Mouse (Mus musculus): ENCODE results near the gene Ak9. TPM values are rescaled to one million over a fixed set of nuclear protein-coding genes. Genes with fewer than 3 reads are reported as not detected.

Gene Ak9
- polyA plus RNA-seq, 1 experiment from 2014 or later: 0.51 TPM

DNA sequence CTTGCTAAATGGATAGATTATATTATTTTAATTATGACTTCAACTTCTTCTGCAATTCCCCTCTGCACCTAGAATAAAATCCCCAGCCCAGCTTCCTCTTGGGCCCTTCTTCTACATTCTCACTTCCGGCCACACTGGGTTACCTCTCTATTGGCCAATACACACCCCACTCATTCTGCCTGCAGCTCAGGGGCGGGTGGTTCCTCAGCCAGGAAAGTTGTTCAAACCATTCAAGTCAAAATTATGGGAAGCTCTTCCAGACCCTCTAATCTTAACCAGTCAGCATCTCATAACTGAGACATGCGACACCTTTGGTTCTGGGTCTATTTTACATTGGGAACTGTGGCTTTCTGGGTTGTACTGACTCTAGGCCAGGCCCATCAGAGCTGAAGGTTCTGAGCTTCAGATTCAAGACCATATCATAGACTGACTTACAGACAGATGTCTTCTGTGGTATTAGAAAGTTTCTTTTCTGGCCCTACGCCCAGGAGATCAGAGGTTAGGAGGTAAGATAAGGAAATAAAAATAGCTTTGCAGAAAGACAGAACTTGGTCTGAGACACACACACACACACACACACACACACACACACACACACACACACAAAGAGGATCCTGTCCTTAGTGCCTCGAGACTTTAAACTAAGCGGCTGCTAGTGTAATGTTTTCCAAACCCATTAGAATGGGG lies 170.1 kb downstream of the Ak9 start:
- H3K9me3 ChIP-seq (ENCODE audit: control insufficient read depth, low read length): no peaks in the 10 kb centered on the region
- H3K27me3 ChIP-seq (ENCODE audit: control insufficient read depth, insufficient read depth, low read depth, low read length): no peaks in the 10 kb centered on the region
- ATAC-seq (ENCODE audit: low read depth): no peak
- 52% methylated on average over 6 of the region's 6 CpGs for WGBS
- peak overlapping the region; percentile 57; the same call in 1 of the 2 replicates for H3K27ac ChIP-seq (ENCODE audit: low read length)
- peaks cover 33% of the 10 kb centered on the region for H3K4me1 ChIP-seq (replicated peaks; ENCODE audit: control insufficient read depth, insufficient read depth, low read length)
- H3K4me2 ChIP-seq (ENCODE audit: low read depth, low read length): no peak overlapping the region
- peaks cover 6% of the 10 kb centered on the region; the same call in 1 of the 2 replicates for H3K36me3 ChIP-seq (ENCODE audit: control insufficient read depth, insufficient read depth, low read length)
- H3K9ac ChIP-seq (ENCODE audit: low read length): no peak overlapping the region
- no peak overlapping the region for H3K4me3 ChIP-seq (ENCODE audit: low read length)

DNA sequence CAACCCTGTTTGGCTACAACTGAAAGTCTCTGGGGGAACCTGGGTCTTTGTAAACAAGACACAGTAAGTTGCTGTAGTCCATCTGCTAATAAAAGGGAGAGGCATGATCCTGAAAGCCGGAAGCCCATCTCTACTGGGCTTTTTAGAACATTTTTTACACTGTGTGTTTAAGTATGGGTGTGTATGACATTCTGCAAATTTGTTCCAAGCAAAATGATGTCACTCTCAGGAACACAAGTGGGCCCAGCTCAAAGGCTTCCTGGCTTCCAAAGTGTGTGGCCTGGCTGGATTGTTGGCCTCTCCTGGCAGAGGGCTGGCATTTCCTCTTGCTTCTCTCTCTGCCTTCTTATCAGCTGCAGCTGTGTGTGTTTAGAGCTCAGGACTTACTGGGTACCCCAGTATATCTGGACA lies 171.2 kb downstream of the Ak9 start:
- Histone ChIP-seq H3K4me1 (replicated peaks; ENCODE audit: control insufficient read depth, insufficient read depth, low read length) (peaks cover 33% of the 10 kb centered on the region), H3K4me2 (ENCODE audit: low read depth, low read length) (no peak overlapping the region; the same call in 1 of the 2 replicates), H3K36me3 (ENCODE audit: control insufficient read depth, insufficient read depth, low read length) (peaks cover 10% of the 10 kb centered on the region; the same call in 1 of the 2 replicates), H3K27ac (ENCODE audit: low read length) (peak overlapping the region; percentile 45), H3K9me3 (ENCODE audit: control insufficient read depth, low read length) (no peaks in the 10 kb centered on the region), H3K4me3 (ENCODE audit: low read length) (no peak overlapping the region), H3K9ac (ENCODE audit: low read length) (no peak overlapping the region), H3K27me3 (ENCODE audit: control insufficient read depth, insufficient read depth, low read depth, low read length) (no peaks in the 10 kb centered on the region)
- ATAC-seq (ENCODE audit: low read depth): no peak
- 36% methylated on average over 1 of the region's 1 CpGs for WGBS

DNA sequence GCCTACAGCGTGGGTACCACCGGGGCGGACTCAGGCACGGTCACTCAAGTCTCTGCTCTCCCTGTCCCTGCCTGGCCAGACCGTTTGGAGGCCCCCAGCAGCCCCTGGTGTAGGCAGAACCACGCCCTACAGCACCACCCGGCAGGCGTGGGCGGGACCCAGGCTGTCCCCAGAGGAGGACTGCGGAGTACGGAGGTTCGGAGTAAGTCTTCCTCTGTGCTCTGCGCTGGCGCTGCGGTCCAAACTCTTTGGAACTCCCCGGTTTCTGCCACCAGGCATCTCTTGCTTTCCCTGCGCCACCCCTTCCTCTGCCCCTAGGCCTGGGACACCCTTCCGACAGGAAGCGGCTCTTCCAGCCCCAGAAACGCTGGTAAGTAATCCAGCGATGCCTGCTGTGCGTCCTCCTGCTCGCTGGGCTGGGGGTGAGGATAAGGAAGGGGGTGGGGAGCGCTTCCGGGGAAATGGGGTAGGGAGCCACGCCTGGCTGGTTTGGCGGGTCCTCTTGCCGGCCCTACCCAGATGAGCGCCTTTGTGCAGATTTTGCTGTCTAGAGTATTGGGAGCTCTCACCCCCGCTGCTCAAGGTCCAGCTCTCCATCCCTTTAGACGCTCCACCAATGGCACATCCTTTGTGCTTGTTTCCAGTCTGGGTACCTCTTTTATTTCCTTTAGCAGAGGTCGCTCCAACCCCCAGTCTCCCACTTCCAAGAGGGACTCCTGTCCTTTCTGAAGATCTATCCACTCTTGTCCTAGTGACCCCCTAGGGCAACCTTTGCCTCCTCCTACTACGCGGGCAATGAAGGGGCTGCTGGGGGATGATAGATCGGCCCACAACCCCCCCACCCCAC lies 172.6 kb downstream of the Ak9 start, which contains the start of gene Mical1:
Mical1 (plus strand) TSS at position 144 of the 847 bp plus-strand sequence.
- Histone ChIP-seq H3K27me3 (ENCODE audit: control insufficient read depth, insufficient read depth, low read depth, low read length) (no peaks in the 10 kb centered on the region), H3K27ac (ENCODE audit: low read length) (peak within 1 kb of the TSS; percentile 92), H3K9ac (ENCODE audit: low read length) (peak within 1 kb of the TSS; percentile 76), H3K4me2 (ENCODE audit: low read depth, low read length) (peak within 1 kb of the TSS; percentile 76), H3K9me3 (ENCODE audit: control insufficient read depth, low read length) (no peaks in the 10 kb centered on the region), H3K36me3 (ENCODE audit: control insufficient read depth, insufficient read depth, low read length) (peaks cover 10% of the 10 kb centered on the region; the same call in 1 of the 2 replicates), H3K4me1 (replicated peaks; ENCODE audit: control insufficient read depth, insufficient read depth, low read length) (peaks cover 33% of the 10 kb centered on the region), H3K4me3 (ENCODE audit: low read length) (peak within 1 kb of the TSS; percentile 66)
- 0% methylated on average over 35 of the region's 35 CpGs for WGBS
- ATAC-seq (ENCODE audit: low read depth): peak; percentile 78

DNA sequence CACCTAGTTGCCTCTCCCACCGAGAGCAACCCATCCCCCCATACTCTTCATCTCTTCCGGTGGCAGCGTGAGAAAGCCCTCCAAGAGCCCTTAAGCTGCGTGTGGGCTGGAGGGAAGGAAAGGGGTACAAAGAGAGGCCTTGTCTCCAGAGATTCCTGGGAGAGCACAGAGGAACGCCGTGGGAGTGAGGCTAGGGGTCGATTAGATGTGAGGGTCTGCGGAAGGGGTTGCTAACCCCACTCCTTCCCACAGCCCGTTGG lies 173.2 kb downstream of the Ak9 start:
- WGBS: 0% methylated on average over 9 of the region's 9 CpGs
- H3K4me1 ChIP-seq (replicated peaks; ENCODE audit: control insufficient read depth, insufficient read depth, low read length): peaks cover 33% of the 10 kb centered on the region
- no peaks in the 10 kb centered on the region for H3K27me3 ChIP-seq (ENCODE audit: control insufficient read depth, insufficient read depth, low read depth, low read length)
- peak overlapping the region; percentile 76 for H3K4me2 ChIP-seq (ENCODE audit: low read depth, low read length)
- ATAC-seq (ENCODE audit: low read depth): peak; percentile 21; the same call in 1 of the 2 replicates
- H3K9me3 ChIP-seq (ENCODE audit: control insufficient read depth, low read length): no peaks in the 10 kb centered on the region
- H3K9ac ChIP-seq (ENCODE audit: low read length): peak overlapping the region; percentile 76
- H3K36me3 ChIP-seq (ENCODE audit: control insufficient read depth, insufficient read depth, low read length): peaks cover 10% of the 10 kb centered on the region; the same call in 1 of the 2 replicates
- H3K4me3 ChIP-seq (ENCODE audit: low read length): peak overlapping the region; percentile 66
- peak overlapping the region; percentile 92 for H3K27ac ChIP-seq (ENCODE audit: low read length)

DNA sequence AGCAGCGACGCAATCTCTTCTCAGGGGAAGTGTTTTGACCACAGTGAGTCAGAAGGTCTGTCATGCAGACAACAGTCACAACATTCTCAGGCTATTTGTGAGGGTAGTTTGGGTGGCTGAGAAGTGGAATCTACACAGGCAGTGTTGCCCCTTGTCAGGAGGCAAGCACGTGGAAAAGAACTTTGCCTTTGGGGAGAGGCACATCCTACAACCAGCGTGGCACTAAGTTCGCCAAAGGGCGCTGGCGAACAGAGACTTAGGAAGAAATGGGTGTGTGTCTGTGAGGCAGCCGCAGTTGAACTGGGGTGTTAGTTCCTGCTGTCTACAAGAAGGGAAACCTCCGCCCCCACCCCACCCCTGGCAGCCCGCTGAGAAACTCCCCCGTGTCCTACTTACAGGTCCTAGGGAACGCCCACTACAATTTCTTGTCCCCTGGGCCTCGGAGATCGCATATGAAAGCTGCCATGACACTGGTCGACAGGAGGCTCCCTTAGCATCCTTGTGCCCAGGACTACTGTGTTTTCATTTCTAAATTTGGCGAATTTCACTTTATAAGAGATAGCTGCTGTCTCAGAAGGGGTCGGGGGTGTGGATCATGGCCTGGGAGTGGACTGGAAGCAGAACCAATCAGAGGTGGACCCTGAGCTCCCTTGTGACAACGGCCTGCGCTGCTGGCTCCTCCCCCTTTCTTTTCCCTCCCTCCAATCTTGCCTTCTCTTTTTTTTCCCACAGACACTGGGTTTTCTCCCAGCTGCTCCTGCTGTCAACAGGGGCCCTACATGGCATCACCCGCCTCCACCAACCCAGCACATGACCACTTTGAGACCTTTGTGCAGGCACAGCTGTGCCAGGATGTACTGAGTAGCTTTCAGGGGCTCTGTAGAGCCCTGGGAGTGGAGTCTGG lies 173.8 kb downstream of the Ak9 start:
- H3K9me3 ChIP-seq (ENCODE audit: control insufficient read depth, low read length): no peaks in the 10 kb centered on the region
- peak overlapping the region; percentile 76 for H3K9ac ChIP-seq (ENCODE audit: low read length)
- 4% methylated on average over 20 of the region's 20 CpGs for WGBS
- H3K27ac ChIP-seq (ENCODE audit: low read length): peak overlapping the region; percentile 92
- H3K4me2 ChIP-seq (ENCODE audit: low read depth, low read length): peak overlapping the region; percentile 76
- peaks cover 13% of the 10 kb centered on the region for H3K36me3 ChIP-seq (ENCODE audit: control insufficient read depth, insufficient read depth, low read length)
- H3K27me3 ChIP-seq (ENCODE audit: control insufficient read depth, insufficient read depth, low read depth, low read length): no peaks in the 10 kb centered on the region
- ATAC-seq (ENCODE audit: low read depth): peak; percentile 84
- H3K4me1 ChIP-seq (replicated peaks; ENCODE audit: control insufficient read depth, insufficient read depth, low read length): peaks cover 33% of the 10 kb centered on the region
- H3K4me3 ChIP-seq (ENCODE audit: low read length): peak overlapping the region; percentile 66

DNA sequence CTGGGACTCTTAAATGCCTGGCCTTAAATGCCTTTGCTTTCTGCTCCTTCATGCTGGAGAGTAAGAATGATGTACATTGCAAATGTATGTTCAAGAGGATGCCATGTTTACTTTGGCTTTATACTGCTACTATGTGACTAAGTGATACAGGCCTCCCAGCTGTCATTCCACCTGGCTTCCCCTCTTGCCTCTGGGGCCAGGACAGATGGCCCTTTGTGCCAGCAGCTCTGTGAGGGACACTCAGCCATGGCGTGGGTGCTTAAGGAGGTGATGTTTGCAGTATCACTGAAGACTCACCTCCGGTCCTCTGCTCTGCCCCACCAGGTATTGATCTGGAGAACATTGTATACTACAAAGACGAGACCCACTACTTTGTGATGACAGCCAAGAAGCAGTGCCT lies 176.2 kb downstream of the Ak9 start:
- ATAC-seq (ENCODE audit: low read depth): no peak
- peaks cover 20% of the 10 kb centered on the region for H3K36me3 ChIP-seq (ENCODE audit: control insufficient read depth, insufficient read depth, low read length)

DNA sequence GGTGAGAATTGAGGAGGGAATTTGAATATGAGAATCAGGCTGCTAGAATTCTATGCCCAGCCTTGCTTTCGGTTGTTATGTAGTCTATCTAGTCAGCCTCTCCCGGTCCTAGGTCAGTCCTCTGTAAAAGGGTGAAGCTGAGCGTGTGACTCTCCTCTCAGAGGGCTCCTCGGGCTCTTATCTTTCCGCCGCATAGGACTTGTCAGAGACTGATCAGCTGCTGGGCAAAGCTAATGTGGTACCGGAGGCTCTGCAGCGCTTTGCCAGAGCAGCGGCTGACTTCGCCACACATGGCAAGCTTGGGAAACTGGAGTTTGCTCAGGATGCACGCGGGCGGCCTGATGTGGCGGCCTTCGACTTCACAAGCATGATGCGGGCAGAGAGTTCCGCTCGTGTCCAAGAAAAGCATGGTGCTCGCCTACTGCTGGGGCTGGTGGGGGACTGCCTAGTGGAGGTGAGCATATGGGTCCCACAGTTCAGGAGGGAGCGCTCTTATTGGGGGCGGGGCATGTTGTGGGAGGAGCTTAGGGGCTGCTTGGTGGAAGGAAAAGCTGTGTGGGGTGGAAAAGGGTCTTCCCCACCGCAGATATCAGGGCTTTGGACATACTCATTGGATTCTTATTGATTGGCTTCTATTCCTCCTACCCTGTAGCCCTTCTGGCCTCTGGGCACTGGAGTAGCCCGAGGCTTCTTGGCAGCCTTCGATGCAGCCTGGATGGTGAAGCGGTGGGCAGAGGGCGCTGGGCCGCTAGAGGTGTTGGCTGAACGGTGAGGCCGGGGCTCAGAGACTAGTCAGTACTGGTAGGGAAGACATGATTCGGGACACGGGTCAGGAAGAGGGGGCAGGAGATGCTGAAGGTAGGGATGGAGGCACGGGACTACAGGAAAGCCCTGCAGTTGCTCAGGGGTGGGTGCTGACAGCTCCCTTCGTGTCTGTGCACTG lies 177.4 kb downstream of the Ak9 start:
- ATAC-seq (ENCODE audit: low read depth): no peak
- Histone ChIP-seq H3K27me3 (ENCODE audit: control insufficient read depth, insufficient read depth, low read depth, low read length) (no peaks in the 10 kb centered on the region), H3K9ac (ENCODE audit: low read length) (no peak overlapping the region), H3K4me3 (ENCODE audit: low read length) (no peak overlapping the region), H3K4me1 (replicated peaks; ENCODE audit: control insufficient read depth, insufficient read depth, low read length) (peaks cover 14% of the 10 kb centered on the region), H3K27ac (ENCODE audit: low read length) (no peak overlapping the region), H3K36me3 (ENCODE audit: control insufficient read depth, insufficient read depth, low read length) (peaks cover 25% of the 10 kb centered on the region), H3K9me3 (ENCODE audit: control insufficient read depth, low read length) (no peaks in the 10 kb centered on the region), H3K4me2 (ENCODE audit: low read depth, low read length) (no peak overlapping the region)
- WGBS: 62% methylated on average over 33 of the region's 33 CpGs

More for the DNA sequence above, 176.2 kb downstream of the Ak9 start:
- H3K27ac ChIP-seq (ENCODE audit: low read length): no peak overlapping the region
- 69% methylated on average over 3 of the region's 3 CpGs for WGBS
- H3K9ac ChIP-seq (ENCODE audit: low read length): no peak overlapping the region
- H3K4me1 ChIP-seq (replicated peaks; ENCODE audit: control insufficient read depth, insufficient read depth, low read length): peaks cover 22% of the 10 kb centered on the region
- no peaks in the 10 kb centered on the region for H3K27me3 ChIP-seq (ENCODE audit: control insufficient read depth, insufficient read depth, low read depth, low read length)
- no peaks in the 10 kb centered on the region for H3K9me3 ChIP-seq (ENCODE audit: control insufficient read depth, low read length)
- H3K4me2 ChIP-seq (ENCODE audit: low read depth, low read length): no peak overlapping the region
- no peak overlapping the region for H3K4me3 ChIP-seq (ENCODE audit: low read length)

DNA sequence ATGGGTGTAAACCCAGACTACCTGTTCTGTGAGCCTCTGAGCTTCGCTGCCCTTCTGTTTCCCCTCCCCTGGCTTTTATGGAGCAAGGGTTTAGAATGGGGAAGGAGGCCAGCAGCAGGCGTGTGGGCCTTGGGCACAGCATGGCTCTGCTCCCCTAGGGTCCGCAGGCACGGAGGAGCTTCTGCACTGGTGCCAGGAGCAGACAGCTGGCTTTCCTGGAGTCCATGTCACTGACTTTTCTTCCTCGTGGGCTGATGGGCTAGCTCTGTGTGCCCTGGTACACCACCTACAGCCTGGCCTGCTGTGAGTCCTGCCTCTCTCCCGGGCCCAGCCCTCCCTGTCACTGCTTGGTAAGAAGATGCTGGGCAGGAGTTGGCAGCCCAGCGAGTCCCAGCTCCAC lies 178.7 kb downstream of the Ak9 start:
- H3K4me2 ChIP-seq (ENCODE audit: low read depth, low read length): no peak overlapping the region
- WGBS: 83% methylated on average over 7 of the region's 7 CpGs
- no peak overlapping the region for H3K27ac ChIP-seq (ENCODE audit: low read length)
- no peak for ATAC-seq (ENCODE audit: low read depth)
- peaks cover 36% of the 10 kb centered on the region for H3K36me3 ChIP-seq (ENCODE audit: control insufficient read depth, insufficient read depth, low read length)
- no peak overlapping the region for H3K4me3 ChIP-seq (ENCODE audit: low read length)
- H3K4me1 ChIP-seq (replicated peaks; ENCODE audit: control insufficient read depth, insufficient read depth, low read length): peaks cover 10% of the 10 kb centered on the region
- H3K9ac ChIP-seq (ENCODE audit: low read length): no peak overlapping the region
- no peaks in the 10 kb centered on the region for H3K27me3 ChIP-seq (ENCODE audit: control insufficient read depth, insufficient read depth, low read depth, low read length)
- no peaks in the 10 kb centered on the region for H3K9me3 ChIP-seq (ENCODE audit: control insufficient read depth, low read length)
